ENCODE assay signal across 34 mouse cellular contexts in the genomic region with DNA sequence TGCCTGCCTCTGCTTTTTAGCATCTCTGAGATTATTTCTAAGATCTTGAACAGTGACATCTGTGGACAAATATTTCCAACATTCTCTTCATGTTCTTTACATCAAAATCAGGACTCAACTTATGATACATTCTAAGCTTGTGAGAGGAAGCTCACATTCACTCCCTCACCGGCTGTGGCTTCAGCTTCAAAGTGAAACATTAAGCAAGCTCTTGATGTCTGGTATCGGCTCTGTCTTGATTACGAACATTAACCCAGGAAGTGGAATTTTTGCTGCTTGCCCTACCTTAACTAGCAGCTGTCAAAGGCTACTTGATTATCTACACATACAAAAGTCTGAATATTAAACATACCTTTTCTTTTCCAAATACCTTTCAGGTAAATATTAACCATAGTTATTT. TPM values are rescaled to one million over a fixed set of nuclear protein-coding genes. Genes with fewer than 3 reads are reported as not detected.
A peak's percentile ranks its signal among the peaks of the same experiment; 100 is the strongest.
DNase-seq lines count a peak whose midpoint lies in the region; ATAC-seq and TF ChIP-seq lines count a peak whose summit lies in the region.
"Had no signal": no experiment of that assay in that cellular context is flagged by ENCODE, and none has a peak within 500 bp of the region (broad histone marks: within the 10 kb centered on the region; RNA-seq: fewer than 3 reads in every experiment).

No protein-coding gene starts in this region.

- no peak for TF ChIP-seq CTCF in spleen, adult 2 months (IDR thresholded peaks at IDR 0.05; ENCODE audit: extremely low read depth, insufficient read depth, insufficient read length, insufficient replicate concordance)

- no peaks in the 10 kb centered on the region for H3K9me3 ChIP-seq in hindbrain, embryonic 10.5 days
- H3K9me3 ChIP-seq: embryonic facial prominence, embryonic 13.5 days; forebrain, embryonic 12.5 days; G1E; hindbrain, embryonic 13.5 days; limb, embryonic 12.5 days; liver, embryonic 13.5 days; midbrain, embryonic 15.5 days; neural tube, embryonic 13.5 days had no signal

- no peaks in the 10 kb centered on the region for H3K36me3 ChIP-seq in spleen, adult 2 months (ENCODE audit: control insufficient read depth, insufficient read depth, low read length)
- no peaks in the 10 kb centered on the region for H3K36me3 ChIP-seq in hindbrain, embryonic 10.5 days
- H3K36me3 ChIP-seq: embryonic facial prominence, embryonic 13.5 days; forebrain, embryonic 12.5 days; G1E; hindbrain, embryonic 13.5 days; limb, embryonic 12.5 days; liver, embryonic 13.5 days; midbrain, embryonic 15.5 days; neural tube, embryonic 13.5 days had no signal

- H3K4me3 ChIP-seq in spleen, adult 2 months (ENCODE audit: extremely low read depth, insufficient read depth, insufficient read length): no peak overlapping the region
- H3K4me3 ChIP-seq in hindbrain, embryonic 10.5 days: no peak overlapping the region
- H3K4me3 ChIP-seq: embryonic facial prominence, embryonic 13.5 days; erythroblast, embryonic 14.5 days; forebrain, embryonic 12.5 days; hindbrain, embryonic 13.5 days; limb, embryonic 12.5 days; liver, embryonic 13.5 days; midbrain, embryonic 15.5 days; neural tube, embryonic 13.5 days had no signal

- no peaks in the 10 kb centered on the region for H3K27me3 ChIP-seq in spleen, adult 2 months (ENCODE audit: control insufficient read depth, insufficient read depth, low read length)
- H3K27me3 ChIP-seq in hindbrain, embryonic 10.5 days (ENCODE audit: insufficient read depth, poor library complexity, severe bottlenecking): no peaks in the 10 kb centered on the region
- H3K27me3 ChIP-seq: CH12.LX; embryonic facial prominence, embryonic 13.5 days; forebrain, embryonic 12.5 days; hindbrain, embryonic 13.5 days; limb, embryonic 12.5 days; liver, embryonic 13.5 days; midbrain, embryonic 15.5 days; neural tube, embryonic 13.5 days had no signal

- peak overlapping the region; percentile 69 for H3K27ac ChIP-seq in spleen, adult 2 months (ENCODE audit: insufficient read depth, low read length)
- H3K27ac ChIP-seq in hindbrain, embryonic 10.5 days: no peak overlapping the region
- H3K27ac ChIP-seq: embryonic facial prominence, embryonic 13.5 days; forebrain, embryonic 12.5 days; hindbrain, embryonic 13.5 days; limb, embryonic 12.5 days; liver, embryonic 13.5 days; midbrain, embryonic 15.5 days; neural tube, embryonic 13.5 days had no signal

- 63% methylated on average over 3 of the region's 3 CpGs for WGBS in spleen, adult 2 months
- WGBS in hindbrain, embryonic 10.5 days: 92% methylated on average over 3 of the region's 3 CpGs

- no peak for TF ChIP-seq POLR2A in spleen, adult 2 months (IDR thresholded peaks at IDR 0.05; ENCODE audit: low read depth, low read length)

- peak; percentile 46 for DNase-seq in kidney, adult 9 months
- no peak for DNase-seq in kidney, adult 8-10 months
- peak in 1 of 2 experiments; percentile 28 for DNase-seq in spleen, adult 2 months (ENCODE audit: low read depth in 1 of 2, low spot score in 2 of 2)
- DNase-seq in spleen, adult 12 weeks (ENCODE audit: low spot score): no peak
- peak; percentile 72 for DNase-seq in induced T-regulatory cell, adult 2 months (ENCODE audit: low read depth)
- DNase-seq in hindbrain, embryonic 10.5 days (ENCODE audit: low spot score): no peak
- DNase-seq: adrenal gland, postnatal 10 days; cerebellum, adult 2 months; cerebellum, postnatal 25 days; embryo, embryonic 11 days; gastrocnemius, postnatal 36 days; kidney, postnatal 36 days; layer of hippocampus, postnatal 36 days; liver, embryonic 13.5 days; lung, adult 2 months; lung, postnatal 14 days had no signal

- ATAC-seq in granulocyte monocyte progenitor cell, adult 5-6 weeks (replicated peaks; ENCODE audit: poor library complexity, severe bottlenecking): no peak
- ATAC-seq: midbrain, embryonic 15.5 days had no signal

- no peaks in the 10 kb centered on the region for H3K4me1 ChIP-seq in spleen, adult 2 months (ENCODE audit: control insufficient read depth, insufficient read depth, insufficient read length)
- peaks cover 4% of the 10 kb centered on the region for H3K4me1 ChIP-seq in hindbrain, embryonic 10.5 days (replicated peaks)
- H3K4me1 ChIP-seq: forebrain, embryonic 12.5 days; hindbrain, embryonic 13.5 days; midbrain, embryonic 15.5 days; neural tube, embryonic 13.5 days had no signal

RNA-seq across cellular contexts. Expression of gene Adh1, which starts 14.3 kb away (rescaled TPM):
- polyA plus RNA-seq in spleen, adult 2 months (2012; rRNA removed): 1.8 and 1.9 TPM in 2 replicates
- not detected in 2 replicates for total RNA-seq in granulocyte monocyte progenitor cell, adult 5-6 weeks (2014; fragmentation: Nextera tagmentation)
- not detected in 2 replicates for total RNA-seq in granulocyte monocyte progenitor cell, adult 5-6 weeks (2017)
- polyA plus RNA-seq in hindbrain, embryonic 10.5 days (2016; fragmentation: Nextera tagmentation; extraction: Ambion mirVana): 0.30 and 0.34 TPM in 2 replicates
- total RNA-seq: CH12.LX; megakaryocyte progenitor cell, adult 5-6 weeks had no signal
- polyA plus RNA-seq: erythroblast, embryonic 14.5 days; G1E had no signal

RNA-seq across cellular contexts. Expression of gene Adh6a, which starts 38.0 kb away (rescaled TPM):
- not detected in 2 replicates for polyA plus RNA-seq in spleen, adult 2 months (2012; rRNA removed)
- total RNA-seq in granulocyte monocyte progenitor cell, adult 5-6 weeks (2014; fragmentation: Nextera tagmentation): not detected in 2 replicates
- total RNA-seq in granulocyte monocyte progenitor cell, adult 5-6 weeks (2017): not detected in 2 replicates
- not detected in 2 replicates for polyA plus RNA-seq in hindbrain, embryonic 10.5 days (2016; fragmentation: Nextera tagmentation; extraction: Ambion mirVana)
- total RNA-seq: CH12.LX; gastrocnemius, adult 18-20 months; gastrocnemius, postnatal 36 days; heart, adult 8-10 months; heart, postnatal 25 days; layer of hippocampus, adult 8-10 months; layer of hippocampus, postnatal 36 days; left cerebral cortex, postnatal 14 days; megakaryocyte progenitor cell, adult 5-6 weeks had no signal
- polyA plus RNA-seq: cerebellum, adult 2 months; embryonic facial prominence, embryonic 13.5 days; erythroblast, embryonic 14.5 days; forebrain, embryonic 12.5 days; G1E; heart, embryonic 14.5 days; hindbrain, embryonic 13.5 days; limb, embryonic 12.5 days; liver, embryonic 13.5 days; midbrain, embryonic 15.5 days had no signal

RNA-seq across cellular contexts. Expression of gene Adh7, which starts 57.5 kb away (rescaled TPM):
- not detected in 2 replicates for polyA plus RNA-seq in spleen, adult 2 months (2012; rRNA removed)
- not detected in 2 replicates for total RNA-seq in granulocyte monocyte progenitor cell, adult 5-6 weeks (2014; fragmentation: Nextera tagmentation)
- total RNA-seq in granulocyte monocyte progenitor cell, adult 5-6 weeks (2017): not detected in 2 replicates
- 0.07 and 0.36 TPM in 2 replicates for polyA plus RNA-seq in hindbrain, embryonic 10.5 days (2016; fragmentation: Nextera tagmentation; extraction: Ambion mirVana)
- total RNA-seq: CH12.LX; megakaryocyte progenitor cell, adult 5-6 weeks had no signal
- polyA plus RNA-seq: cerebellum, adult 2 months; erythroblast, embryonic 14.5 days; forebrain, embryonic 12.5 days; G1E; heart, embryonic 14.5 days; intestine, embryonic 14.5 days had no signal

Comparison
In these comparisons a context has a peak if more than half of its experiments do, and no peak if none do; other contexts are left out.
1. DNase-seq: peak in kidney, adult 9 months (single experiment) and induced T-regulatory cell, adult 2 months (single experiment); none in kidney, adult 8-10 months (0 of 2), spleen, adult 12 weeks (single experiment) and hindbrain, embryonic 10.5 days (single experiment).